Mouse (Mus musculus): ENCODE data around the gene L3mbtl1.

L3mbtl1 gene

DNA sequence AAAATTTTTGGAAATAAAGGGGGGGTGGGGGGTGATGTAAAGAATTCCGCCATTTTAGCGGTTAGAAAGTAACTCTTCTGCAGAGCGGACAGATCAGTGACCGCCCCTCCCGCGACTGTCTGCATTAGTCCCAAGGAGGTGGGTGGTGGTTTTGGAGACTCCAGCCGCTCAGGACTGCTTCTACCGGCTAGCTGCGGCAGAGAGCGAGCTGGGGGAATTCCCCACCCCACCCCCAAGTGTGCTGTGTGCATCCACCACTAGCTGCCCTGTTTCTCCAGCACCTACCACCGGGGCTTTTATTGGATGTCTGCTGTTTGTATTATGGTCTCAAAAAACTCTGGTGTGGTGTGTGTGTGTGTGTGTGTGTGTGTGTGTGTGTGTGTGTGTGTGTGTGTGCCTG is 659 bp downstream of the L3mbtl1 start:
- DNase-seq (ENCODE audit: low read depth, low spot score): no peak

DNA sequence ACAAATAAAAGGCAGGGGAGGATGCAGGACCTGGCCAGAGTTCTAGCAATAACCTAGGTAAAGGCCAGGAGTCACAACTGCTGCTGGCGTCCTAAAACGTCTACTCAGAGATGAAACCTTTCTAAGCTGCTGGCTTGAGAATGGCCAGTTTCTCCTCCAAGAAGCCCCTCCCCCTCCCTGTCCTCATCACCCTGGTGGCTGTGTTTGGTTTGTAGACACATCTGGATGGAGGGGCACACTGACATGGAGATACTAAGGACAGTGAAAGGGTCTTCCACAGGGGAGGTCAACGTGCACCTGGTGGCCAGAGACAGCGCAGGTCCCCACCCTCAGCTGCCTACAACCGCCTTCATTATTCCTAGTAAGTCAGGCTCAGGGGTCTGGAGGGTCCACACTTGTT is 3.7 kb downstream of the L3mbtl1 start:
- DNase-seq (ENCODE audit: low read depth, low spot score): no peak

DNA sequence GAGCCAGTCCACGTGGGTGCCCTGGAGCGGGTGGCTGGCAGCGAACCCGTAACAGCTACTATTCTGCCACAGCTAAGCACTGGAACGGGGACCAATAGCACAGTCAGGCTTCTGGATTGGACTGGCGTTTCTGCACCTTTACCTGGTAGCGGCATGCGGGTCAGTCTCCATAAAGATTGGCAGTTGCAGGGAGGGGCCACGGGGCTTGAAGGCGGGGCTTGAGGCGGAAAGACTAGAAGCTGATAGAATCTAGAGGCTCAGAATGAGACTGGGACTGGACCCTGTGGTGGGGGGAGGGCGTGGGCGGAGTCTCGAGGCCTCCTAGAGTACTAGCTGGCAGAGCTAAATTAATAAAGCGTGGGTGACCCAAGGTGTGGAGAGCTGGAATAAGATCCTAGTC is 4.5 kb downstream of the L3mbtl1 start:
- no peak for DNase-seq (ENCODE audit: low read depth, low spot score)

DNA sequence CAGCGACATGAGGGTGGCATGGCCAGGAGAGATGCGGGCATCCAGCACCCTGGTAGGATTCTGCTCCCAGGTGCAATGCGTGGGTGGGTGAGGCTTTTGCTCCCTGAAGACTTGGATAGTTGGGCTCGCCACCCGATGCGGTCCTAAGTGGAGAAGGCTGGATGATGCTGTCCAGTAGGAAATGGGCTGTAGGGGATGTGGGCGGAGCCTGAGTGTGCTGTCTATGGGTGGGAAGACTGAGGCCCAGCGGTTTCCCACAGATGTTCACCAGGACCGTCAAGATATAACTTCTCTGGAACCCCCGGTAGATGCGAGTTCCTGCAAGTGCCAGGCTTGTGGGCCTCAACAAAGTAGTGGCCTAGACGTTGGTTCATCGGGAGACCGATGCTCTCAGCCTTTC is 4.9 kb downstream of the L3mbtl1 start:
- no peak for DNase-seq (ENCODE audit: low read depth, low spot score)

DNA sequence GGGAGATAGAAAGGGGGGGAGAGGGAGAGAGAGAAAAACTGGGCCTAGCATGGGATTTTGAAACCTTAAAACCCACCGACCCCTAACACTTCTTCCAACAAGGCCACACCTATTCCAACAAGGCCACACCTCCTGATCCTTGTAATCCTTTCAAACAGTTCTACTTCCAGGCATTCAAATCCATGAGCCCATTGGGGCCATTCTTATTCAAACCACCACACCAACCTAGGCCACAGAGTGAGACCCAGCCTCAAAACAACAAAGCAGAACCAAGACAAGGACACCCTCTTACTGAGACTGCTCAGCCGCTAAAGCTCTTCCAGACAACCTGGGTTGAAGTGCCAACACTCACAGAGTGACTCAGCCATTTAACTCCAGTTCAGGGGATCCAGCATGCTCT is 7.5 kb downstream of the L3mbtl1 start:
- no peak for DNase-seq (ENCODE audit: low read depth, low spot score)

DNA sequence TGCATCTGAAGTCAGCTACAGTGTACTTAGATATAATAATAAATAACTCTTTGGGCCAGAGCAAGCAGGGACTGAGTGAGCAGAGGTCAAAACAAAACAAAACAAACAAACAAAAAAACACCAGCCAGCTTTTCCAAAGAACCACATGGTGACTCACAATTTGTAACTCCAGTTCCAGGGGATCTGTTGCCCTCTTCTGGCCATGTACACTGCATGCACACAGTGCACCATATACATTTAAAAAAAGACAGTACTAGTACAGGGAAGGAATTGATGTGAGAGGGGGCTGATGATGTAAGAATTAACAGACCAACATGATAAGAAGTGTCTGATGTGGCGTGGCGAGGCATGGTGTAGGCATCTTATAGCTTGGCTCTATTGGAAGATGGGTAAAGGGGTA is 13.6 kb downstream of the L3mbtl1 start:
- no peak for DNase-seq (ENCODE audit: low read depth, low spot score)

DNA sequence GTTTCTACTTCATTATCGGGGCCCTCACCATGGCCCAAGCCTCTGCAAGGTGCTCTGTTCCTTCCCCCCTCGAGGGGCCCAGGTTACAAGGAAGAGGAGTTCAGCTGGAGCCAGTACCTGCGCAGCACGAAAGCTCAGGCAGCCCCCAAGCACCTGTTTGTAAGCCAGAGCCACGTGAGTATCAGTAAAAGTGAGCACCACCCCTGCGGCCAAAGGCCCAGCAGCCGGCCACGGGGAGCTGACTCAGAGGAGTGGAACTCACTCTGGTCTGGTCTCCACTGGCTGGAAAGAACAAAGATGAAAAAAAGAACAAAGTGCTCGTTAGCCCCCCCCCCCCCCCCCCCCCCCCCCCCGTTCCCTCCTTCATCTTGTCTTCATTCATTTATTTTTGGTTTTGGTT is 18.0 kb downstream of the L3mbtl1 start:
- no peak for DNase-seq (ENCODE audit: low read depth, low spot score)

DNA sequence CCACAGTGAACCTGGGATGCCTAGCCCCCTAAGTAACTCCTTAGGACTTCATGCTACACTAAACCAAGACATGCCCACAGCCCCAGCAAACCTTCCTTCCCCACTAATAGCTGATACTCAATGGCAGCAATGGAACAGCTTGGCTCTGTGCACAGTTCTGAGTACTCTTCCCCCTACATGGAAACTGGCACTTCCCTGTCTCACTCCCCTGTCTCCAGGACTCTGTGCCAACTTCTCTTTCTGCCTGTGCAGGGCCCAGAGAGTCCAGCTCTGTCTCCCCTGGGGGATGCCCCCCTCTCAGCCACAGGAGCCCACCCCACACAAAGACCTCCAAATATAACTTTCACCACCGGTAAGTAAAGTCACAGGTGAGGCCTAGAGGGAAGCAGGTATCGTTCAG is 23.5 kb downstream of the L3mbtl1 start:
- no peak for DNase-seq (ENCODE audit: low read depth, low spot score)

DNA sequence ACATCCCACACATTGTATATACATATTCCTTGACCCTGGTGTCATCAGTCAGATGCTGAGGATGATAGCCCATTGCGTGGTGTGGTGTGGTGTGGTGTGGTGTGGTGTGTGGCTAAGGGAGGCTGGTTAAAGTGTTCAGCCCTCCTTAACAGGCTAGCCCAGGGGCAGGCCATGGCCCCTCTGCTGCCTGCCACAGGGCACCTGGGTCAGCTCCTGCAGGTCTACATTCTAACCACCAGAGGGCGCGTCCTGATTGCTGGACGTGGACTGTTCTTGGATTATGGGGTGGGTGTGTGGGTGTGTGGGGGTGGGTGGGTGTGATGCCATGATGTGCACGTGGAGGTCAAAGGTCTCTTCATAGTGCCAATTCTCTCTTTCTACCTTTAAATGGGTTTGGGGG is 25.1 kb downstream of the L3mbtl1 start:
- DNase-seq (ENCODE audit: low read depth, low spot score): no peak

DNA sequence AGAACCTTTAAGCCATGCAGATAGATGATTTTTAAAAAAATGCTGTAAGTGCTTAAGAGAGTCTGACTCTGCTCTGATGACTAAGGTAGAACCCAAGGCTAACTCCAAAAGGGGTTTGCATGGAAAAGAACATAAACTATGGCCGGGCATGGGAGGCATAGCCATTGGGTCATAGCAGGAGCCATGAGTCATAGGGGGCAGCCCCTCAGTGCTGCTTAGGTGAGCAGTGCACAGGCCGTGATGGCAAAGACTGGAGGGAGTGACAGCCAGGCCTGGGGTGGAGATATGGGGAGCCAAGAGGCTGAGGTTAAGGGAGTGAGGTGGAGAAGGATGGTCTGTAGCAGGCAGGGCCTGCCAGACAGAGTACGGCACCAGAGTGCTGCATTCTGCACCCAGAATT is 25.8 kb downstream of the L3mbtl1 start:
- no peak for DNase-seq (ENCODE audit: low read depth, low spot score)

DNA sequence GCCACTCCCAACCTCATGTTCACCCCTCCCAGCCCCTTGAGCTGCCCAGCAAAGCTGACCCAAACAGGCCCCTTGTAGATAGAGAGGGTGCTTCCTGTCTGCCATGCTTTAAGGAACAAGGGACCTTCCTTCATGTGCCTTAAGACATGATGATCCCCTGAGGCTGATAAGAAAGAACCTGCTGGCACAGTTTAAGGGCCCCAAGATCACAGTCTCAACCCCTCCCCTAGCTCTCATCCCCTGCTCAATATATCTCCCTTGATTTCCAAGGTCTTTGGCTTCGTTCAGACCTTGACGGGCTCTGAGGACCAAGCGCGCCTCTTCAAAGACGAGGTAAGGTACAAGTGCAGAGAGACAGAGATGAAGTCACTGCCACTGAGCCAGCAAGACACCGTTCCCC is 27.6 kb downstream of the L3mbtl1 start:
- no peak for DNase-seq (ENCODE audit: low read depth, low spot score)

DNA sequence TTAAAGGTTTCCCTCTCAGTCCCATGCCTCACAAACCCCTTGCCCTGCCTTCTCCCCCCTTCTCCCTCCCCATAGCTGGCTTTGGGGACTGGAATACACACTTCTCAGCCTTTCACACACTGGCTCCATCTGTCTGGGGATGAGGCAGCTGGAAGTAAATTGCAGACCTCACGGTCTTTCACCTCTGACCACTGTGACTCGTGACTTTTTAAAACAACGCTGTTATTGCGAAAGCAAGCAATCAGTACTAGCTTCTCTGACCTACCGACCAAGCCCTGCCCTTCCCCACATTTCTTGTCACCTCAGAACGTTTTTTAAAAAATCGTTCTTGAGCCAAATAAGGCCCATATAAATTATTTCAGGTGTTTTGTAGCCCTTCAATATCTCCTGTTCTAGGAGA is 29.5 kb downstream of the L3mbtl1 start:
- DNase-seq (ENCODE audit: low read depth, low spot score): no peak

DNA sequence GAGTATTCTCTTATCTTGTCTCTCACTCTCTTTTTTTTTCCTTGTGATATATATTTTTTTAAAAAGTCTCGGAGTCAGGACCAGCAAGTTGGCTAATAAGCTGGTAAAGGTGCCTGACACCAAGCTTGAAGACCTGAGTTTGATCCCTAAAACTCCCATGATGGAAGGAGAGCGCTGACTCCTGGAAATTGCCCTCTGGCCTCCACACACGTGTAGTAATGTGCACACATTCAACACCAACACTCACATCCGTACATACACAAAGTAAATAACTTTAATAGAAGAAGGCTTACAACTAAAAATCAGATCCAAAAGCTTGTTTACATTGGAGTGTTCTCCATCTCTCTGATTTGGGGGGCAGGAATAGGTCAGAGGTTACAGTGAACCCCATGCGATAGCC is 29.9 kb downstream of the L3mbtl1 start:
- no peak for DNase-seq (ENCODE audit: low read depth, low spot score)

DNA sequence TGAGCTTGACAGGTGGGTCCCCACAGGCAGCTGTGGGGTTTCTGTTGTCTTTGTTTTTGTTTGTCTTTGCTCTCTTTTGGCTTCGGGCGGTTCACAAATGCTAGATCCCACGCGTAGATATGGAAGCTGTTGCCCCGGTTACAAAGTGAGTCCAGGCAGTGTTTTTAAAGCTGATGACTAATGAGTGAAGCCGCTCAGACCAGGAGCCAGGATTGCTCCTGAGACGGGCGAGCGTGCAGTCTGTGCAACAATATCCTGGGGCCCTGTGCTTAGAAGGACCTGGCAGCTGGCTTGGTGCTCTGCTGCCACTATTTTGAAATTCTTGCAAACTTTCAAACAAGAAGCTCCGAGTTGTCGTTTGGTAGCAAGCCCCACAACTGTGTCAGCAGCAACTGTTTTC is 30.4 kb downstream of the L3mbtl1 start:
- DNase-seq (ENCODE audit: low read depth, low spot score): no peak

DNA sequence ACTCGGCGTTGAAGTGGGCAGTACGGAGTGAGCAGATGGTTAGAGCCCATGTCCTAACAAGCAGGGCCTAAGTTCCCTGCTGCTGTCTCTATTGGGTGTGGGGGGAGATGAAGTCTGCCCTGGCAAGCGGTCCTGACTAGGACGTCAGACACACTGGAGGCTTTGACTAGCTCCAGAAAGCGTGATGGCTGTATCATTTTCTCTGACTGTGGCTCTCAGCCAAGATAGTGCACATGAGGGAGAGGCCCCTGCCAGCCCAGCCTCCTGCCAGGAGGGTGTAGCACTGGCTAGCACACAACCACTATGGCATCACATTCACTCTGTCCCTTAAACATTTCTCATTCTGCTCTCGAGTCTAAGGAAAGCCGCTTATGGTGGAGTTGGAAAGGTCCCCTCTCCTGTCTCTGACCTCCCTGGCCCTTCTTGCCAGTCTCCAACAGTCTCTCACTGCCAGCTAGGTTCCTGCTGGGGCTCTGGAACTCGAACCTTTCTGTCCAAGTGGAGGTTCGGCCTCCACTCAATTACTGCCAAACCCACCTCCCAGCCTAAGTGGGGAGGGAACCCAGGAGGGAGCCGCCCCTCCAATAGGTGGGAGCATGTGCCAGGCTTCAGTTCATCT is 32.0 kb downstream of the L3mbtl1 start:
- DNase-seq (ENCODE audit: low read depth, low spot score): no peak

DNA sequence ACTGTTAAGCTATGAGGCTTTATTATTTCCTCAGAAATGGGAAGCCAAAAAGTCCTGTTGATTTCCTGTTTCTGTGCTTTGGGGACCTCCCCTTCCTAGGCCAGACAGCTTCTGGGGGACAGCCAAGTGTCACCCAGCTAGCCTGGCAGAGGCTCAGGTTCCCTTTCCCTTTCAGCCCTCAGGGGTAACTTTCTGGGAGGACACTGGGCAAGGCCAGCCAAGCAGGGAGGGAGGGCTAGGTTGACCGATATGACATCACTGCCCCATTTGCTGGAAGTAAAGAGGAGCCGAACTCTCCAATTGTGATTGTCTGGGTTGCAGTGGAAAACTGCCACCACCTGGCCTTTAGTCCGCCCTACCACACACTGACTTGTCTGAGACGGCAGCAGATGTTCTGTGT is 32.7 kb downstream of the L3mbtl1 start:
- no peak for DNase-seq (ENCODE audit: low read depth, low spot score)

DNA sequence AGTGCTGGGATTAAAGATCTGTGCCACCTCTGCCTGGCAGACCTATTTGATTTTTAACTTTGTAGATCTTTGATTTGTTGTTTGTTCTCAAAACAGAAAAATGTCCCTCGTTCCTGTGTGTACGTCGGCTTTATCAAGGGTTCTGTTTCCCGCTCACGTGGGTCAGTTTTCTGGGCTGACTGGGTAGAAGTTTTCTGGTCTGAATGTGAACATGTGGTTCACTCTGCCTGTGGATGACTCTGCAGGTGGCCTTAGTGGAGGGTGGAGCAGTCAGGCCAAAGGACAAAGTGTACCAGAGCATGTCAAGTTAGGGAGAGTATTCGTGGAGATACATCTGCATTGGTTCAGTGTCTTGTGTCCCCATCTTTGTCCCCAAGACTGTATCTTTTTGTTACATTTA is 41.1 kb downstream of the L3mbtl1 start:
- DNase-seq (ENCODE audit: low read depth, low spot score): no peak

DNA sequence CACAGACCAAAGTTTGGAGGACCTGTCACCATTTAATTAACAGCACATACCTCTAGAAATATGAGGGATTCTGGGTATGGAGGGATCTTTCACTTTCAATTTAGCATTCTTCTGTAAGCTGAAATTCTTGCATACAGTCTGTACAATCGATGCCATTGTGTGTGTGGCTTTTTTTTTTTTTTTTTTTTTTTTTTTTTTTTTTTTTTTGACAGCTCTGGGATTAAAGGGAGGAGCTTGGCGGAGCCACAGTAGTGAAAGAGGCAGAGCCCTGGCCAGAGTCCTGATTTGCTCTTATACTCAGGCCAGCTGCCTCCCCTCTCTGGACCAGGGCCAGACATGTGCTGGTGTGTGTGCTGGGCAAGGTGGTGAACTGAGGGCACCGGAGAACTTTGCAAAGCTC is 42.7 kb downstream of the L3mbtl1 start:
- no peak for DNase-seq (ENCODE audit: low read depth, low spot score)

DNA sequence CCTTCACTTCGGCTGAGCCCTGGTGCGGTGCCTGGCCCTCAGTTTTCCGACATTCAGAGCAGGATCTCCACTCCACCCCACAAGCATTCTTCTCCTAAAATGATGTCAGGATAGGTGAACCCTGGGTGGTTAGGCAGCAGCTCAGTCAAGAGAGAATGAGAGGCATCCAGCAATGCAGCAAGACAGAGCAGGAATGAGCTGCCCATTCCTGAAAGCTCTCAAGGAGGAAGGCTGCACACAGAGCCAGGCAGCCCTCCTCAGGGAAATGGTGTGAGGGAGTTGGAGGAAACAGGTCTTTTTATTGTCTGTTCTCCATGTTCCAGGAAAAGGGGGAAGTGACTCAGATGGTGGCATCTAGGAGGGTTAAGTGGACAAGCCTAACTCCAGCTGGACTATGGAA is 43.5 kb downstream of the L3mbtl1 start:
- no peak for DNase-seq (ENCODE audit: low read depth, low spot score)

DNA sequence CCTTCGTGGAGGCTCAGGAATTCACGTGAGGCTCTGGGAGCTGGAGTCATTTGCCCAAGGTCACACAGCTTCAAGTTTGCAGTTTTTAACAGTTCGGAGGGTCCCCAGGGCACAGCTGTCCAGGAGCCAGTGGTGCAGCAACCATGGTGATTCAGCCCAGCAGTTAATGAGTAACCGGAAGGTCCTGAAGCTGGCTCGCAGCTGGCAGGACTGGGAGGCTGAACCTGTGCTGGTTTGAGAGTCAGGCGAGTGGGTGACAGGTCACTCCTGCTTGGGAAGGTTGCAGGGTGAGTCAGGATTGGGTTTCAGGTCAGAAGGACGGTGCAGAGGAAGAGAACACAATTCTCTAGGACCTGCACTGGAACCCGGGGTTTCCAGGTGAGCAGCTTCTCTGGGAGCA is 43.9 kb downstream of the L3mbtl1 start, which contains the start of gene Sgk2:
Sgk2 (plus strand) TSS at position 113 of the 400 bp plus-strand sequence.
- DNase-seq (ENCODE audit: low read depth, low spot score): no peak

DNA sequence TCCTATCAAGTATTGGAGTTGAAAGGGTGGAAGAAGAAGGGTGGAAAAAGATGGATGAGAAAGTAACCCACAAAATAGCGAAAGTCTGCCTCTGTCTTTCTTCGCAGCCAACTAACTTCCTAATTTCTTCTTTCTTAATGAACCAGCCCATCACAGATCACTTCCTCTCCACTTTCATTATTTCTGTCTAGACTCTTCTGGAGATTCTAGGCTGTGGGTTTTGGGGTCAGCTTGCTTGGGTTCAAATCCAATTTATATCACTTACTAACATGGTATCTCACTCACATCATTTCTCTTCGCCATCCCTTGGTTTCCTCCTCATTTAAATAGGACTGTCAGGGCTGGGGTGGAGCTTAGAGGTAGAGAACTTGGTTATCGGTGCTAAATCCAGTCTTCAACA is 45.0 kb downstream of the L3mbtl1 start:
- DNase-seq (ENCODE audit: low read depth, low spot score): no peak

DNA sequence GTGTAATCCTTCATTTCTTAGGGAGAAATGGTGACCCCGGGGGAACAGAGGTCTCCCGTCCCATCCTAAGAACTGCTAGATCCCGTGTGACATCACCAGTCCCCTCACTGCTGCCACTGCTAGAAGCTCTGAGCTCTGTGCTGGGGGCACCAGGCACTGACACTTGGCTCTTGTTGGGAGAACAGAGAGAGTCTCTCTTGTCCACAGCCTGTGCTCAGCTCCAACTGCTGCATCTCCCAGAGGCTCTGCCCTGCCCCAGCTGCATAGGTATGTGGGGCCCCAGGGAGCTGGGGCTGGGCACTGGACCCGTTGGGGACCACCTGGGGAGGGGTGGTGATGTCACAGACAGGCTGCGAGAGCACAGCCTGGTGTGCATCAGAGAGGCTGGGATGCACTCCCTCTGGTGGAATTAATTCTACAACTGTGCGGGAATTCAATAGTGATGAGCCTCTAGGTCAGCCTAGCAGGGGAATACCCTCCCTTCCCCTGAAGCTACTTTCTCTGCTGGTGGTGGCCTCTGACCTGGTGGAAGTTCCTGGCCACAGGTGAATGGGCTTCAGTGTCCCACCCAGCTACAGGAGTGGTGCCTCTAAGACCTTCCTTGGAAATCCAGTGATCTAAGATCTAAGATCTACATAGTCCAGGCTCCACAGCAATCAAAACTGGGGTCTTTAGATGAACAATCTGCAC is 48.3 kb downstream of the L3mbtl1 start:
- no peak for DNase-seq (ENCODE audit: low read depth, low spot score)

DNA sequence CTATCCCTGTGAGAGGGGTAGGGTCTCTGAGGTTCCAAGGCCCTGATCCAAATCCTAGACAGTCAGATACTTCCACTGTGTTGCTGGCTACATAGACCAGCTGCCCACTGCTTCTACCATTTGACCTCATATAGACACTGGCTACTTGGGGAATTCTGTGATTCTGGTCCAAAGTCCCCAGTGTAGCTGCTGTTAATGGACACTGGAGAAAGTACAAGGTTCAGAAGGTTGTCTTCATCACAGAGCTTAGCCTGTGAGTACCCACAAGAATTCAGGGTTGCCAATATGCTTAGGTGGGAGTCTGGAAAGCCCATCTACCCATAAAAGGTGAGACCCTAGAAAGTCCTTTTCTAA is 48.8 kb downstream of the L3mbtl1 start:
- no peak for DNase-seq (ENCODE audit: low read depth, low spot score)
